ENCODE assay signal across 8 mouse cellular contexts in the genomic region with DNA sequence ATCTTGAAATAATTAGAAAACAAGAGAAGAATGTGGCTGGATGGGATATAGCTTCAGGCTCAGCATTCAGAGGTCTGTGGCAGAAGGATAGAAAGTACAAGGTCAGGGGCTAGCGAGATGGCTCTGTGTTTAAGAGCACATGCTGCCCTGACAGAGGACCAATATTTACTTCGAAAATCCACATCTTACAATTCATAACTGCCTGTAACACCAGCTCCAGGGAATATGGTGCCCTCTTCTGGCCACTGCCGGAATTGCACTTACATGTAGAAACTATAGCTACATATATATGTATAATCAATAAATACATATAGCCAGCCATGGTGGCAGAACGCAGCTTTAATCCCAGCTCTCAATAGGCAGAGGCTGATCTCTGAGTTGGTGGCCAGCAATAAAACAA. TPM values are rescaled to one million over a fixed set of nuclear protein-coding genes. Genes with fewer than 3 reads are reported as not detected.
DNase-seq lines count a peak whose midpoint lies in the region; ATAC-seq and TF ChIP-seq lines count a peak whose summit lies in the region.

No protein-coding gene starts in this region.

- no peaks in the 10 kb centered on the region for H3K27me3 ChIP-seq in hindbrain, postnatal 0 days (ENCODE audit: insufficient read depth, low read length)
- no peaks in the 10 kb centered on the region for H3K27me3 ChIP-seq in spleen, adult 2 months (ENCODE audit: control insufficient read depth, insufficient read depth, low read length)

- H3K36me3 ChIP-seq in hindbrain, postnatal 0 days (ENCODE audit: insufficient read depth, low read length): no peaks in the 10 kb centered on the region
- no peaks in the 10 kb centered on the region for H3K36me3 ChIP-seq in spleen, adult 2 months (ENCODE audit: control insufficient read depth, insufficient read depth, low read length)

- intact Hi-C loops in gastrocnemius, adult 2 months (cut with DNase I): loop anchor here (5.0 kb wide), 1 partner anchor 67 kb away; the partner anchor contains the start of gene Eid2b

- DNase-seq in gastrocnemius, adult 2 months: peak; percentile 55
- no peak for DNase-seq in gastrocnemius, postnatal 25 days
- DNase-seq in urinary bladder, postnatal 25 days (ENCODE audit: low spot score): peak; percentile 59
- DNase-seq in urinary bladder, postnatal 4 days (ENCODE audit: low spot score in 2 of 2): no peak
- DNase-seq in cerebellum, postnatal 36 days: peak; percentile 73 to 77
- peak; percentile 77 for DNase-seq in hindbrain, postnatal 0 days (ENCODE audit: low spot score)
- peak; percentile 54 for DNase-seq in lung, postnatal 25 days (ENCODE audit: low spot score)
- peak; percentile 63 to 64 for DNase-seq in spleen, adult 2 months (ENCODE audit: low read depth in 1 of 2, low spot score in 2 of 2)

- ATAC-seq in hindbrain, postnatal 0 days: no peak

- TF ChIP-seq POLR2A in spleen, adult 2 months (IDR thresholded peaks at IDR 0.05; ENCODE audit: low read depth, low read length): no peak

- H3K9ac ChIP-seq in hindbrain, postnatal 0 days (replicated peaks; ENCODE audit: low read length): no peak overlapping the region

- no peaks in the 10 kb centered on the region for H3K9me3 ChIP-seq in hindbrain, postnatal 0 days (ENCODE audit: low read length)

- no peak overlapping the region for H3K4me2 ChIP-seq in hindbrain, postnatal 0 days (ENCODE audit: low read depth, low read length)

- H3K4me1 ChIP-seq in hindbrain, postnatal 0 days (ENCODE audit: insufficient read depth, low read length): no peaks in the 10 kb centered on the region
- no peaks in the 10 kb centered on the region for H3K4me1 ChIP-seq in spleen, adult 2 months (ENCODE audit: control insufficient read depth, insufficient read depth, insufficient read length)

- peak; percentile 76 for TF ChIP-seq CTCF in gastrocnemius, adult 2 months (IDR thresholded peaks at IDR 0.05)
- TF ChIP-seq CTCF in hindbrain, postnatal 0 days (IDR thresholded peaks at IDR 0.05; ENCODE audit: low read depth): peak; percentile 91
- TF ChIP-seq CTCF in spleen, adult 2 months (IDR thresholded peaks at IDR 0.05; ENCODE audit: extremely low read depth, insufficient read depth, insufficient read length, insufficient replicate concordance): peak; percentile 41; the same call in 1 of the 2 replicates

- WGBS in hindbrain, postnatal 0 days: 5% methylated on average over 4 of the region's 4 CpGs
- 2% methylated on average over 4 of the region's 4 CpGs for WGBS in spleen, adult 2 months

- H3K4me3 ChIP-seq in gastrocnemius, adult 2 months: no peak overlapping the region
- no peak overlapping the region for H3K4me3 ChIP-seq in hindbrain, postnatal 0 days (ENCODE audit: low read length)
- no peak overlapping the region for H3K4me3 ChIP-seq in spleen, adult 2 months (ENCODE audit: extremely low read depth, insufficient read depth, insufficient read length)

- no peak overlapping the region for H3K27ac ChIP-seq in gastrocnemius, adult 2 months
- no peak overlapping the region for H3K27ac ChIP-seq in hindbrain, postnatal 0 days
- H3K27ac ChIP-seq in spleen, adult 2 months (ENCODE audit: insufficient read depth, low read length): no peak overlapping the region

RNA-seq across cellular contexts. Expression of gene Rps16, which starts 5.8 kb away (rescaled TPM):
- 100 to 1,000 TPM; 373 to 449 TPM for total RNA-seq in gastrocnemius, adult 2 months (2021)
- total RNA-seq in gastrocnemius, postnatal 25 days (2021): 100 to 1,000 TPM; 361 to 390 TPM
- 97.7 and 154 TPM in 2 replicates for total RNA-seq in hindbrain, postnatal 0 days (2014; rRNA removed)
- 539 and 575 TPM in 2 replicates for polyA plus RNA-seq in hindbrain, postnatal 0 days (2015; fragmentation: Nextera tagmentation; extraction: Ambion mirVana)
- 1,505 and 1,761 TPM in 2 replicates for polyA plus RNA-seq in spleen, adult 2 months (2012; rRNA removed)

RNA-seq across cellular contexts. Expression of gene Supt5, which starts 6.1 kb away (rescaled TPM):
- total RNA-seq in gastrocnemius, adult 2 months (2021): 10 to 100 TPM; 57.9 to 68.6 TPM
- 10 to 100 TPM; 52.8 to 54.3 TPM for total RNA-seq in gastrocnemius, postnatal 25 days (2021)
- 98.7 and 104 TPM in 2 replicates for total RNA-seq in hindbrain, postnatal 0 days (2014; rRNA removed)
- 71.8 and 76.5 TPM in 2 replicates for polyA plus RNA-seq in hindbrain, postnatal 0 days (2015; fragmentation: Nextera tagmentation; extraction: Ambion mirVana)
- polyA plus RNA-seq in spleen, adult 2 months (2012; rRNA removed): 112 and 120 TPM in 2 replicates

RNA-seq across cellular contexts. Expression of gene Plekhg2, which starts 27.8 kb away (rescaled TPM):
- total RNA-seq in gastrocnemius, adult 2 months (2021): 1 to 10 TPM; 4.0 to 7.5 TPM
- total RNA-seq in gastrocnemius, postnatal 25 days (2021): 1 to 10 TPM; 4.7 to 7.3 TPM
- 18.6 and 20.6 TPM in 2 replicates for total RNA-seq in hindbrain, postnatal 0 days (2014; rRNA removed)
- polyA plus RNA-seq in hindbrain, postnatal 0 days (2015; fragmentation: Nextera tagmentation; extraction: Ambion mirVana): 9.1 and 10.0 TPM in 2 replicates
- 64.0 and 66.4 TPM in 2 replicates for polyA plus RNA-seq in spleen, adult 2 months (2012; rRNA removed)

RNA-seq across cellular contexts. Expression of gene Timm50, which starts 32.8 kb away (rescaled TPM):
- total RNA-seq in gastrocnemius, adult 2 months (2021): 10 to 100 TPM; 38.2 to 49.3 TPM
- total RNA-seq in gastrocnemius, postnatal 25 days (2021): 10 to 100 TPM; 41.8 to 43.9 TPM
- 71.6 and 82.9 TPM in 2 replicates for total RNA-seq in hindbrain, postnatal 0 days (2014; rRNA removed)
- 125 and 131 TPM in 2 replicates for polyA plus RNA-seq in hindbrain, postnatal 0 days (2015; fragmentation: Nextera tagmentation; extraction: Ambion mirVana)
- 37.9 and 45.7 TPM in 2 replicates for polyA plus RNA-seq in spleen, adult 2 months (2012; rRNA removed)

RNA-seq across cellular contexts. Expression of gene Zfp36, which starts 35.4 kb away (rescaled TPM):
- 10 to 100 TPM; 10.0 to 36.7 TPM for total RNA-seq in gastrocnemius, adult 2 months (2021)
- total RNA-seq in gastrocnemius, postnatal 25 days (2021): 1 to 10 TPM; 7.3 to 7.6 TPM
- total RNA-seq in hindbrain, postnatal 0 days (2014; rRNA removed): 2.1 and 3.9 TPM in 2 replicates
- 3.0 and 3.4 TPM in 2 replicates for polyA plus RNA-seq in hindbrain, postnatal 0 days (2015; fragmentation: Nextera tagmentation; extraction: Ambion mirVana)
- polyA plus RNA-seq in spleen, adult 2 months (2012; rRNA removed): 106 and 138 TPM in 2 replicates

Comparison
In these comparisons a context has a peak if more than half of its experiments do, and no peak if none do; other contexts are left out.
1. DNase-seq: peak in gastrocnemius, adult 2 months (single experiment), urinary bladder, postnatal 25 days (single experiment), cerebellum, postnatal 36 days (2 of 2), hindbrain, postnatal 0 days (single experiment), lung, postnatal 25 days (single experiment) and spleen, adult 2 months (2 of 2); none in gastrocnemius, postnatal 25 days (single experiment) and urinary bladder, postnatal 4 days (0 of 2).
2. CTCF ChIP-seq: peak in every context shown above with its lines; median percentile 91 in hindbrain, postnatal 0 days; 76 in gastrocnemius, adult 2 months; 41 in spleen, adult 2 months.